Mouse (Mus musculus): Measurements from ENCODE around the gene Wwp2.

DNA sequence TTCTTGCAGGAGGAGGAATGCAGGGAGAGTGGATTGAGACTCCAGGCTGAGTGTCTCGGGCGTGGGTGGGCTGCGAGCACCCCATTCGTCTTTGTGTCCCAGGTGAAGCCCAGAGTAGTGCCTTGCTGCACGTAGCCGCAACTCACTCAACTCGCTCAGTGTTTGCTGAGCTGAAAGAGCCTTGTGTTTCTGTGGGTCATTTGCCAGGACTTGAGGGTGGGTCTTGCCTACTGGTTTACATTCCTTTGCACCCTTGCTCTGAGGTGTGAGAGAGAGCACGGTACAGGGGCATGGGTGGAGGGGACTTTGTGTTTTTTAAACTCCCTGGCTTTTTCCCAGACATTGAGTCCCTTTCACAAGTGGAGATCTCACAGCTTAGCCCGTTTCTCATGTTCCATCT, 59.3 kb downstream of the Wwp2 start:
- TF ChIP-seq SRF (IDR thresholded peaks at IDR 0.05; ENCODE audit: control insufficient read depth, insufficient read length, low read depth): no peak
- no peak for TF ChIP-seq POLR2A (IDR thresholded peaks at IDR 0.05; ENCODE audit: insufficient read length, low read depth)
- no peak for TF ChIP-seq TCF12 (IDR thresholded peaks at IDR 0.05; ENCODE audit: insufficient read depth, poor library complexity, severe bottlenecking)
- no peak for TF ChIP-seq CEBPB (IDR thresholded peaks at IDR 0.05; ENCODE audit: insufficient read depth, poor library complexity, severe bottlenecking)
- TF ChIP-seq MAX (IDR thresholded peaks at IDR 0.05; ENCODE audit: low read depth): no peak
- TF ChIP-seq USF1 (IDR thresholded peaks at IDR 0.05; ENCODE audit: low read depth): no peak
- TF ChIP-seq POLR2AphosphoS2 (IDR thresholded peaks at IDR 0.05; ENCODE audit: insufficient read length, low read depth): no peak
- TF ChIP-seq MYOD1 (IDR thresholded peaks at IDR 0.05; ENCODE audit: control insufficient read depth in 1 of 3, insufficient read length in 2 of 3, low read depth in 2 of 3): no peak
- no peak for TF ChIP-seq TCF3 (IDR thresholded peaks at IDR 0.05; ENCODE audit: insufficient read length, low read depth)
- no peak for TF ChIP-seq MYOG (IDR thresholded peaks at IDR 0.05; ENCODE audit: control insufficient read depth in 1 of 3, insufficient read depth in 1 of 3, insufficient read length in 2 of 3, low read depth in 2 of 3)

Measured in myocyte (in vitro differentiated cells).